Mouse (Mus musculus) G1E (cell line): ENCODE data around the gene Kank1. TPM values are rescaled to one million over a fixed set of nuclear protein-coding genes. Genes with fewer than 3 reads are reported as not detected.
"Not testable (repeated sequence)": the region's sequence is repeated elsewhere in the genome, so short reads cannot be mapped to it uniquely, and the experiment has no call there.

ENCODE experiments used
- ATAC-seq: 2 replicates; pipeline ENCODE4 v1.8.0; 2016; ENCODE audit warnings: mild to moderate bottlenecking; ENCODE audit not compliant: insufficient number of reproducible peaks, poor library complexity, low FRiP score, severe bottlenecking; ENCODE audit errors: extremely low read depth
- DNase-seq: peaks from one replicate; pipeline ENCODE4 v3.0.0; 2012; ENCODE audit warnings: low spot score
- H3K27me3 ChIP-seq: 2 replicates; pipeline ENCODE4 v1.6.1; 2012; ENCODE audit warnings: mild to moderate bottlenecking, low read length, inconsistent platforms; ENCODE audit not compliant: insufficient read depth
- H3K36me3 ChIP-seq: replicated peaks from 2 replicates; pipeline ENCODE3; 2012; ENCODE audit warnings: mild to moderate bottlenecking, inconsistent platforms
- H3K4me1 ChIP-seq: 2 replicates; pipeline ENCODE4 v1.6.1; 2012; ENCODE audit warnings: low read depth, low read length, inconsistent platforms, mixed read lengths; ENCODE audit not compliant: insufficient read depth
- H3K4me3 ChIP-seq: 2 replicates; pipeline ENCODE4 v1.5.1; 2012; ENCODE audit warnings: low read depth, mild to moderate bottlenecking, inconsistent platforms, low read length, moderate library complexity, mixed read lengths
- H3K9me3 ChIP-seq: replicated peaks from 2 replicates; pipeline ENCODE4 v1.6.1; 2012; ENCODE audit warnings: inconsistent platforms
- CTCF ChIP-seq: IDR thresholded peaks from 2 replicates; pipeline ENCODE4 v1.5.1; 2012; ENCODE audit warnings: low read depth, low read length, inconsistent platforms, mixed read lengths
- GATA1 ChIP-seq: IDR thresholded peaks from 2 replicates; pipeline ENCODE4 v1.6.1; 2012; ENCODE audit warnings: borderline replicate concordance, low read length, inconsistent platforms, mixed read lengths
- GATA2 ChIP-seq: IDR thresholded peaks from 2 replicates; pipeline ENCODE4 v1.6.1; 2012; ENCODE audit warnings: low read depth, low read length, inconsistent platforms, borderline replicate concordance
- POLR2AphosphoS5 ChIP-seq: IDR thresholded peaks from 2 replicates; pipeline ENCODE4 v1.6.1; 2012; ENCODE audit warnings: low read depth, low read length, inconsistent platforms; ENCODE audit not compliant: insufficient replicate concordance
- TAL1 ChIP-seq: conservative IDR thresholded peaks from 2 replicates; pipeline ENCODE4 v1.6.1; 2012; ENCODE audit warnings: low read depth, low read length, inconsistent platforms, mixed read lengths
- polyA plus RNA-seq: library from polyadenylated mRNA; stranded (reverse); fragments of >175 nt; gene quantifications from 2 replicates; pipeline ENCODE4 v1.2.3, GENCODE M21; 2012
- total RNA-seq, 2 experiments: library from RNA; stranded (forward) in 1 of 2; stranded (reverse) in 1 of 2; fragments of 200-1000 nt in 1 of 2; fragments of >200 nt in 1 of 2; fragmentation: Nextera tagmentation in 1 of 2; gene quantifications; 2 replicates each; pipeline ENCODE4 v1.2.3; 2014 to 2017

Kank1 gene
- total and polyA plus RNA-seq, 3 experiments: 0.22 TPM; not detected in 2

DNA sequence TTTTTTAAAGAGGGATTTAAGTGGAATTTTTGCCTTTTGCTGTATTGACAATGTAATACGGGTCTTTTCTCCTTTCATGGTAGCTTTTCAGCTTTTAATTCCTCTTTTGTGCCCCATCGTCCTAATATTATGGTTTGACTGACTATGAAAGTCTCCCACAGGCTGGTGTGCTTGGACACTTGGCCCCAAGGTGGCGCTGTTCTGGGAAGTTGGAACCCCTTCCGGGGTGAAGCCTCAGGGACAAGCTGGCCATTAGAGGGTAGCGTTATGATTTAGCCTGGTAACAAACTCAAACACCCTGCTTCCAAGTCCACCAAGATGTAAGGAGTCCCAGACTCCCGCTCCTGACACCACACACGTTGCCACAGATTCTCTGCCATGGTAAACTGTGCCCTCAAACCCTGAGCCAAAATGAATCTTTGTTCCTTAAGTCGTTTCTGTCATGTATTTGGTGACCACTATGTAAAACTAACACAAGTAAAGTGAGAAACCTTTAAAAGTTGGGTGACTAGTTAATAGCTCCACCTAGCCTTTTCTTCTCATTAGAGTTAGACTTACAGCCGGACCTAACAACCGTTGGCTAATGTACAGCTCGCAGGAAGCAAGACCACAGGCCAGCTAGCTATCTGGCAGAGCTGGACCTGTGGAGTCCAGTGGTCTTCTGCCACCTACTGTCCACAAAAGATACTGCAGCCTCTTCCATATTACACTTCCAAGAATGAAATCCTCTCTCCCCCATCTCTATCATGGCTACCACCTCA is 214.3 kb downstream of the Kank1 start:
- no peak for ATAC-seq
- no peak for DNase-seq

GRCm38 (mm10) chr19:25453146-25453545 is 216.4 kb downstream of the Kank1 start:
- H3K4me1 ChIP-seq: no peaks in the 10 kb centered on the region
- DNase-seq: no peak
- no peaks in the 10 kb centered on the region for H3K27me3 ChIP-seq
- TF ChIP-seq CTCF (no peak), POLR2AphosphoS5 (no peak), GATA1 (no peak), GATA2 (no peak), TAL1 (no peak)
- H3K4me3 ChIP-seq: no peak overlapping the region
- ATAC-seq: no peak
- H3K9me3 ChIP-seq: peaks cover 64% of the 10 kb centered on the region
- no peaks in the 10 kb centered on the region for H3K36me3 ChIP-seq

More for the DNA sequence above, 214.3 kb downstream of the Kank1 start:
- Histone ChIP-seq H3K27me3 (no peaks in the 10 kb centered on the region), H3K4me3 (no peak overlapping the region), H3K36me3 (no peaks in the 10 kb centered on the region), H3K4me1 (no peaks in the 10 kb centered on the region), H3K9me3 (peaks cover 61% of the 10 kb centered on the region)
- TF ChIP-seq GATA2 (no peak), TAL1 (no peak), GATA1 (no peak), CTCF (0 out of 2 replicates have a peak, but pooled peaks have one; percentile 7)

- Histone ChIP-seq H3K9me3 (peaks cover 59% of the 10 kb centered on the region), H3K4me1 (no peaks in the 10 kb centered on the region), H3K36me3 (no peaks in the 10 kb centered on the region), H3K27me3 (no peaks in the 10 kb centered on the region), H3K4me3 (no peak overlapping the region)
- no peak for TF ChIP-seq CTCF
- DNase-seq: no peak
- no peak for ATAC-seq
Observed at GRCm38 (mm10) chr19:25460760-25461159, 224.0 kb downstream of the Kank1 start.

GRCm38 (mm10) chr19:25461553-25462320 is 225.0 kb downstream of the Kank1 start:
- no peak for DNase-seq
- TF ChIP-seq POLR2AphosphoS5 (no peak), GATA2 (no peak), CTCF (no peak), TAL1 (no peak), GATA1 (no peak)
- Histone ChIP-seq H3K4me3 (no peak overlapping the region), H3K9me3 (peaks cover 55% of the 10 kb centered on the region), H3K27me3 (no peaks in the 10 kb centered on the region), H3K4me1 (no peaks in the 10 kb centered on the region), H3K36me3 (no peaks in the 10 kb centered on the region)
- ATAC-seq: no peak

DNA sequence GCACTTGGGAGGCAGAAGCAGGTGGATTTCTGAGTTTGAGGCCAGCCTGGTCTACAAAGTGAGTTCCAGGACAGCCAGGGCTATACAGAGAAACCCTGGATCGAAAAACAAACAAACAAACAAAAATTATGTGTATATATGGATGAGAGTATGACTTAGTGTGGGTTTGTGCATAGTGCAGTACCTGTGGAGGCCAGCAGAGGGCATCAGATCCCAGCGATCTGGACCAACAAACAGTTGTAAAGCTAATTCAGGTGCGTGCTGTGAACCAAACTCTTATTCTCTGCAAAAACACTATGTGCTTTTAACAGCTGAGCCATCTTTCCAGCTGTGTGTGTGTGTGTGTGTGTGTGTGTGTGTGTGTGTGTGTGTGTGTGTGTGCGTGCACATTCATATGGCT is 239.0 kb downstream of the Kank1 start:
- H3K4me1 ChIP-seq, ATAC-seq, H3K36me3 ChIP-seq, DNase-seq, H3K4me3 ChIP-seq, H3K27me3 ChIP-seq: not testable (repeated sequence)
- peak; percentile 43; the same call in 1 of the 2 replicates for TF ChIP-seq CTCF
- peaks cover 50% of the 10 kb centered on the region for H3K9me3 ChIP-seq

GRCm38 (mm10) chr19:25479152-25479669 is 242.4 kb downstream of the Kank1 start:
- Histone ChIP-seq H3K4me3 (no peak overlapping the region), H3K27me3 (no peaks in the 10 kb centered on the region), H3K9me3 (peaks cover 30% of the 10 kb centered on the region), H3K36me3 (no peaks in the 10 kb centered on the region), H3K4me1 (no peaks in the 10 kb centered on the region)
- DNase-seq (no peak), ATAC-seq (no peak)
- TF ChIP-seq TAL1 (no peak), GATA2 (no peak), CTCF (no peak), POLR2AphosphoS5 (no peak), GATA1 (no peak)

DNA sequence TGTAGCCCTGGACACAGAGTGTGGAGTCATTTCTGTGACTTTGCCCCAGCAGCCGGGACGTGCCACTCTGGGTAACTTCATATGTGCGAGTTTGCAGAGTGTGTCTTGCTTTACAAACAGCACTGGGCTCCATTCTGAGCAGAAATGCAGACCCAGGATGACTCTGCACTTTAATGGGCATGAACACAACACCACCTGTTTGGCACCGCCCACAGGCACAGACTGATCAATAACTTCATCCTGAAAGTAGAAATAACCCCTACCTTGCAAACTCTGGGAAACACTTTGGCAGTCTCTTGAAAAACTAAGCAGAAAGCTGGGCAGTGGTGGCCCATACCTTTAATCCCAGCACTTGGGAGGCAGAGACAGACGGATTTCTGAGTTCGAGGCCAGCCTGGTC is 244.0 kb downstream of the Kank1 start:
- no peak for TF ChIP-seq POLR2AphosphoS5
- no peak for TF ChIP-seq GATA2
- no peak for TF ChIP-seq TAL1
- TF ChIP-seq GATA1: no peak
- TF ChIP-seq CTCF: no peak
- Histone ChIP-seq H3K36me3 (no peaks in the 10 kb centered on the region), H3K4me1 (no peaks in the 10 kb centered on the region), H3K4me3 (no peak overlapping the region), H3K27me3 (no peaks in the 10 kb centered on the region), H3K9me3 (peaks cover 25% of the 10 kb centered on the region)
- DNase-seq (no peak), ATAC-seq (no peak)

Other genes with a start within 250 kb of the Kank1 start
- gene Dock8, start 237.4 kb upstream of the Kank1 start, total RNA-seq (2014; fragmentation: Nextera tagmentation): not detected in 2 replicates
- 0.16 and 0.17 TPM in 2 replicates for gene Dock8, start 237.4 kb upstream of the Kank1 start, total RNA-seq (2017)
- 0.01 TPM in 2 replicates for gene Dock8, start 237.4 kb upstream of the Kank1 start, polyA plus RNA-seq